Mouse (Mus musculus) B cell, adult 62 days (primary cell): Measurements from ENCODE around the gene Rbm11. TPM values are rescaled to one million over a fixed set of nuclear protein-coding genes. Genes with fewer than 3 reads are reported as not detected.

ENCODE experiments used
- total RNA-seq: library from RNA; stranded (reverse); gene quantifications from 4 replicates; pipeline ENCODE4 v1.2.4, GENCODE M21; 2023

Gene Rbm11
- 0.41 TPM in 1 of 4 replicates, not detected in the others for total RNA-seq

DNA sequence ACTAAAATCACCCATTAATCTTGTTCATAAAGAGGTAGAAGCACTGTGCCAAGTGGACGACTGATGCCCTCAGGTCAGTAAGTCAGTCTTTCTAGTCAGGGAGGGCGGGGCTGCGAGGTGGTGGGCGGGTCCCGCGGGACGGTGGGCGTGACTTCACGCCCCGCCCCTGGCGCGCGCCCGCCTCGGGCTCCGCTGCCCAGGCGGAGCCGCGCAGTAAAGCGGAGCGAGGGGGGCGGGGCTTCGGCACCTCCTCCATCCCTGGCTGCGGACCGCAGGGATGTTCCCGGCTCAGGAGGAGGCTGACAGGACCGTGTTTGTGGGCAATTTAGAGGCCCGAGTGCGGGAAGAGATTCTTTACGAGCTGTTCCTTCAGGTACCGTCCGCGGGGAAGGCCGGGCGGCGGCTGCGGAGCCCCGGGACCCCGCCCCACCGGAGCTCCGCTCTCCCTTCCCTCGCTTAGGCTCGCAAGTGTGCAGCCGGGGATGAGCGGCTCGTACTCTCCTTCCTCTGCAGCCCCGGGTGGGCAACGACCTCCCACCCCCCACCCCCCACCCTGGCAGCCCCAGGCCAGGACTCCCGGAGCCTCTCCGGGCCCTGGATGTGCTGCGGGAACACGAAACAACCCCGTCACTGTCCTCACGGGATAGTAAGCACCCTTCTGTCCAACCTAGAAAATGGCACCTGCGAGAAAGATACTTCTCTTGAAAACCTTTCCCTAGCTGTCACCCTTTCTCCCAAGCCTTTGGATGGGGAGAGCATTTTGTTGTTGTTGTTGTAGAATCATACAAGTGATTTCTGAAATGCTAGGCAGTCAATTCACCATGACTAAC, at the start of gene Rbm11:
Gene Rbm11 (plus strand): TSS at position 174 of the 830 bp plus-strand sequence.

DNA sequence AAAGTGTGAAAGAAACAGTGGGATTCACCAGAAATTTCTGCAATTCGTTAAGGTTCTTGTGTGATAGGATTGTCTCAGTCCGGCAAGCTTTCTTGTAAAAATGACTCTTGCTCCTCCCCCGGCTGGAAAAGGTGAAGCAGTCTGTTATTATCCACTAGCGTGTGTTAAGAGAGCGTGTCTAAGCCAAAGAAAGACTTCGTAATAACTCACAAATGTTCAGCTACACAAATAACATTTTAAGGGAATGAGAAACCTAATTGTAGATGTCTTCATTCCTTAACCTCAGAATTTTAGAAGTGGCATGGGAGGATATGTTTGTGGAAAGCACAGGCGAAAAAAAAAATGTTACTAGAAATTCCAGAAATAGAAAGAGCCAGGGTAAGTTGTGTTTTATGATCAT, 6.7 kb upstream of the Rbm11 start, which contains the start of gene Lipi:
Gene Lipi (minus strand): TSS at position 101 of the 400 bp plus-strand sequence.

Other genes with a start within 250 kb of the Rbm11 start
- not detected in 4 replicates for gene Lipi, start 6.8 kb upstream of the Rbm11 start, total RNA-seq
- gene Hspa13, start 174.3 kb downstream of the Rbm11 start, total RNA-seq = 11.7 to 14.9 TPM (median 13.0 TPM) in 4 replicates